Mouse (Mus musculus) embryonic stem cell, embryonic (primary cell): ENCODE data around the gene Lefty1.

Experiments used
- CTCF ChIA-PET, 4 experiments: fragments of 300-600 bp in 2 of 4; fragments of 350-600 bp in 2 of 4; sonication (Branson Sonifier 250); formaldehyde crosslinking; loops; one replicate each; lab custom pipeline; 2022; ENCODE audit warnings: inconsistent platforms in 2 of 4; lab: Charles Lee
- POLR2A ChIA-PET, 4 experiments: fragments of 300-600 bp in 2 of 4; fragments of 350-600 bp in 2 of 4; sonication (Branson Sonifier 250); formaldehyde crosslinking; loops; one replicate each; lab custom pipeline; 2022; ENCODE audit warnings: antibody characterized with exemption in 4 of 4, inconsistent platforms in 1 of 4; lab: Charles Lee

Lefty1 gene

DNA sequence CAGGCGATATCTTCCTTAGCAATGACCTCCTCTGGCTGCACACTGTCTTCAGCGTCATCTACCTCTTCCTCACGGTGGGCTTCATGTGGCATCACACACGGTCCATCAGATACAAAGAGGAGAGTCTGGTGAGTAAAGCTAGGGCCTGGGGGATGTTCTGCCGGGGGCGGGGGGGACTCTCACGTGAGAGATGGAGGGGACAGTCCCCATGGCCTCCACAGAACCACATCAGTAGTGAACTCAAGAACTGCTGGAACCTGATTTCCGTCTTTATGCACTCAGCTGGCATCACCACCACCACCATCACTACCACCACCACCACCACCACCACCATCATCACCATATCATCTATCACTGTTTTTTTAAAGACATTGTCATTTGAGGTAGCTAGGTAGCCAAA is 21.6 kb downstream of the Lefty1 start:
- CTCF ChIA-PET = interaction anchor here in 2 of 4 experiments (0.6 to 1.4 kb wide), 6 partner anchors 19 to 269 kb away, joined by 3 to 8 read pairs (median 3); no protein-coding TSS in a partner anchor
- POLR2A ChIA-PET = interaction anchor here in 3 of 4 experiments (0.6 to 2.9 kb wide), 22 partner anchors 10 to 1343 kb away, joined by 3 to 12 read pairs (median 4); partner anchors contain the start of genes Tmem63a (in 3 of the 3), Lefty1 (in 1 of the 3) and Pycr2 (in 1 of the 3)

DNA sequence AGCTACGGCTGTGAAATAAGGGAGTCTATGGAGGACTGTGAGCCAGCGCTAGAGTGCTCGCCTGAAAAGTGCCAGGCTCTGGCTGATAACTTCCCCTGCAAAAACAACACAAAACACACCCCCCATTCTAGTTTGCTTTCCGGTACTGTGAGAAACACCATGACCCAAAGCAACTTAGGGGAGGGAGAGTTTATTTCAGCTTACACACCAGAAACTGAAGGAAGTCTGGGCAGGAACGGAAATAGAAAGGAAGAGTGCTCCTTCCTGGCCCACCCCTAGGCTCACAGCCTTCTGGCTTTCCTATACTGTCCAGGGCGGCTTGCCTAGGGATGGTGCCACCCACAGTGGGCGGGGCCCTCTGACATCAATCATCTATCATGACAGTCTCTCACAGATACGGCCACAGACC is 22.2 kb downstream of the Lefty1 start:
- ChIA-PET POLR2A (interaction anchor here in 3 of 4 experiments (0.6 to 2.9 kb wide), 17 partner anchors 9 to 228 kb away, joined by 3 to 12 read pairs (median 4); partner anchors contain the start of genes Tmem63a (in 2 of the 3), Lefty1 (in 1 of the 3) and Pycr2 (in 1 of the 3)), CTCF (interaction anchor here in 2 of 4 experiments (0.6 to 1.4 kb wide), 5 partner anchors 18 to 464 kb away, joined by 3 to 8 read pairs (median 3); no protein-coding TSS in a partner anchor)

DNA sequence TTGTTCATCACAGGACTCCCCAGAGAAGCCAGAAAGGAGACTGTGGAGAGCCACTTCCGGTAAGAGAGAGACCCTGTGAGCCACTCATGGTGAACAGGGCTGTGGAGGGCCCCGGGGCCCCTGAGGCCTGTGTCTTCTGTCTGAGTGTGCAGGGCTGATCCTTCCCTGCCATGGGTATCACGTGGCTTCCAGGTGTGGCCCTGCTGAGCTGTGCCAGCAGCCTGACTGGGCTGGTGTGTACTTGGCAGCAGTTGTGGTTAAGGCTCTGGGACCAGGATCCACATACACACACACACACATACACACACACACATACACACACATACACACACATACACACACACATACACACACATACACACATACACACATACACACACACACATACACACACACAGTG is 23.2 kb downstream of the Lefty1 start:
- POLR2A ChIA-PET = interaction anchor here in 3 of 4 experiments (0.6 to 3.2 kb wide), 21 partner anchors 8 to 148 kb away, joined by 3 to 14 read pairs (median 5); partner anchors contain the start of genes Lefty1 (in 1 of the 3), Pycr2 (in 1 of the 3), Sde2 (in 1 of the 3) and Tmem63a (in 1 of the 3)
- CTCF ChIA-PET = interaction anchor here in 2 of 4 experiments (1.1 to 1.7 kb wide), 3 partner anchors 16 to 57 kb away, joined by 4 to 12 read pairs (median 8); no protein-coding TSS in a partner anchor

DNA sequence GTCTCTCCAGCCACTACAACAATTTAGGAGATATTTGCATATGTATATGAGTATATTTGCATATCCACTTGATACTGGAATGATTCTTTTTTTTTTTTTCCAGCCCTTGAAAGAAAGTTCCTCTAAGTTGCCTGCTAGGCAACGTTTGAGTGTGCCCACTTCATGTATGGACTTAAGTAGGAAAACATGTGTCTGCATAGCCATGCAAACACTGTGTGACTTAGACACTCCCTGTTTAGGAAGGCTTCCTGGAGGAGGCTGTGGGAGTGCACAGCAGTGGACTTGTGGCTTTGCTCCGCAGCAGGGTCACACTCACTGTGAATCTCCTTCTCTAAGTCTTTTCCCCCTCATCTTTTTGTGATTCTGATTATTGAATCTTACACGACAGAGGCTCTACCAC is 24.0 kb downstream of the Lefty1 start:
- POLR2A ChIA-PET = interaction anchor here (0.6 to 3.2 kb wide), 34 partner anchors 8 to 149 kb away, joined by 3 to 14 read pairs (median 4); partner anchors contain the start of genes Pycr2 (in 2 of the 4), Sde2 (in 2 of the 4), Lefty1 (in 1 of the 4) and Lefty2 (in 1 of the 4)
- CTCF ChIA-PET = interaction anchor here in 2 of 4 experiments (1.1 to 1.7 kb wide), 5 partner anchors 15 to 57 kb away, joined by 3 to 12 read pairs (median 6); no protein-coding TSS in a partner anchor

DNA sequence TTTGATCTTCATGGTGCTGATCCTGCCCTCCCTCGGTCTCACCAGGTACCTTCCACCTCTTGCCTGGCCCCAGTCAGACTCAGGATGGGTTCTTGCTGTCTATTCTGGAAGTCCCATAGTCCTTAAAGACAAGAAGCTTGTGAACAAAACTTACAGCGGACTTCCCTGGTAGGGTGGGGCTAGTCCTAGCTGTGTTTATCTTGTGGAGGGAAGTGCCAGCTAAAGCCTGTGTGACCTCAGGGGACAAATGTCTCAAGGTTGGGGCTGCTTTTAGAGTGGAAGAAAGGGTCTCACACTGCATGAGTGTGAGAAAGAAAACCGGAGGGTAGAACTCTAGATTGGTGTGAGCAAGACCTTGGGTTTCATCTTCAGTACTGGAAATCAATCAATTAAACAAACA is 31.0 kb downstream of the Lefty1 start:
- ChIA-PET CTCF (interaction anchor here (0.5 to 2.3 kb wide), 11 partner anchors 9 to 465 kb away, joined by 3 to 9 read pairs (median 4); no protein-coding TSS in a partner anchor), POLR2A (interaction anchor here in 3 of 4 experiments (0.7 to 9.5 kb wide), 29 partner anchors 8 to 152 kb away, joined by 3 to 49 read pairs (median 6); partner anchors contain the start of genes Tmem63a (in 2 of the 3), H3f3a (in 1 of the 3), Lefty1 (in 1 of the 3) and Pycr2 (in 1 of the 3))

DNA sequence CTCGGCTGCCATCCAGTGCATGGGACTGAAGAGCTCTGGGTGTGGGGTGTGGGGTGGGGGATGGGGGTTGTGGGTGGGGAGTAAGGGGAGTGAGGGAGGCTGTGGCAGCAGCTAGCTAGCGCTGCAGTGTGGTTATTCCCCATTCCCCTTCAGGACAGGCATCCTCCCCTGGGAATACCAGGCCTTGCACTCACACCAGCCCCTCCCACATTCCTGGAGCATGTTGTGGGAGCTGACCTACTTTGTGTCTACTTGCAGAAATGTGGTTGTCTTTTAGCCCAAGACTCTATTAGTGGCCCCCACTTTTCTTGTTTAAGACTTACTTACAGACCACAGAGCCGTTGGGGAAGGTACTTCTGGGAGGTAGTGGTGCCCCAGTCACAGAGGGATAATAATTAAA is 31.7 kb downstream of the Lefty1 start:
- ChIA-PET POLR2A (interaction anchor here in 2 of 4 experiments (0.7 to 9.5 kb wide), 30 partner anchors 8 to 117 kb away, joined by 3 to 49 read pairs (median 6); partner anchors contain the start of genes Sde2 (in 2 of the 2), Tmem63a (in 2 of the 2), Lefty1 (in 1 of the 2) and Pycr2 (in 1 of the 2)), CTCF (interaction anchor here (0.5 to 1.6 kb wide), 9 partner anchors 8 to 464 kb away, joined by 3 to 9 read pairs (median 4); no protein-coding TSS in a partner anchor)

DNA sequence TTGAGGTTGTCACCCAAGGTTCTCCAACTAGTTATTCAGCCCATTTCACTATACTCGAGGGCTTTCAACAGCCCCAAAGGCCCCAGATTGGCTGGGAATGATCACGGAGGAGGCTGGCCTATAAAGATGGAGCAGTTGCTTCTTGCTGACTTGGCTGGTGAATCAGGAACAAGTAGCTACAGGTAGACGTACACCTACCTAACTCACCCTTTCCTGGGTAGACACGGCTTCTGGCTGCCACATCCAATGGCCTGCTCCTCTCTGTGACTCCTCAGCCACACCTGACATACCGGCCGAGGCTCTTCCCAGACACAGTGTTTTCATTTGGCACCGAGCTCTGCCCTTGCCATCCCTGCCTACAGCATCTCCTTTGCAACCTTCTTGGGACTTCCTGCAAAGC is 32.4 kb downstream of the Lefty1 start:
- ChIA-PET POLR2A (interaction anchor here (0.5 to 9.5 kb wide), 29 partner anchors 9 to 144 kb away, joined by 3 to 49 read pairs (median 6); partner anchors contain the start of genes Sde2 (in 2 of the 4), Lefty1 (in 1 of the 4), Pycr2 (in 1 of the 4) and Tmem63a (in 1 of the 4)), CTCF (interaction anchor here in 1 of 4 experiments (0.6 to 1.6 kb wide), 3 partner anchors 14 to 59 kb away, joined by 3 to 6 read pairs (median 5); no protein-coding TSS in a partner anchor)

DNA sequence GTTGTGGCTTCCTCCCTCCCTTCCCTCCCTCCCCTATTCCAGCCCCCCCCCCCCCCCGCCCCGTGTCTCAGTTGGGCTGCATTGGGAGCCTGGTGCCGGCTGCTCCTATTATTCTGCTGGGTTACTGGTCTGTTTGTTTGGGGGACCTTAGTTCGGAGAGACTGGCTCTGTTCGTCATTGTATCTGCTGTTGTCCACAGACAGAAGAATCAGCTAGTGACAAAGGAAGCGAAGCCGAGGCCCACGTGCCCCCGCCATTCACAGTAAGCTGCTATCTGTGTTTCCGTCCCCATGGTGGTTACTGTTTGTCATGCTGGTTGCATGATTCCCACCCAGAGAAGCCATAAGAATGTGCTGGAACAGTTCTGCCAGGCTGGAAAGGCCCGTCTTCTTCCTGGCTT is 38.1 kb downstream of the Lefty1 start:
- CTCF ChIA-PET = interaction anchor here (0.7 to 4.9 kb wide), 13 partner anchors 8 to 109 kb away, joined by 3 to 29 read pairs (median 6); partner anchors contain the start of gene Pycr2 (in 2 of the 4)
- POLR2A ChIA-PET = interaction anchor here (0.6 to 4.1 kb wide), 26 partner anchors 8 to 98 kb away, joined by 3 to 25 read pairs (median 4); partner anchors contain the start of genes Lefty1 (in 1 of the 4), Lefty2 (in 1 of the 4) and Tmem63a (in 1 of the 4)

DNA sequence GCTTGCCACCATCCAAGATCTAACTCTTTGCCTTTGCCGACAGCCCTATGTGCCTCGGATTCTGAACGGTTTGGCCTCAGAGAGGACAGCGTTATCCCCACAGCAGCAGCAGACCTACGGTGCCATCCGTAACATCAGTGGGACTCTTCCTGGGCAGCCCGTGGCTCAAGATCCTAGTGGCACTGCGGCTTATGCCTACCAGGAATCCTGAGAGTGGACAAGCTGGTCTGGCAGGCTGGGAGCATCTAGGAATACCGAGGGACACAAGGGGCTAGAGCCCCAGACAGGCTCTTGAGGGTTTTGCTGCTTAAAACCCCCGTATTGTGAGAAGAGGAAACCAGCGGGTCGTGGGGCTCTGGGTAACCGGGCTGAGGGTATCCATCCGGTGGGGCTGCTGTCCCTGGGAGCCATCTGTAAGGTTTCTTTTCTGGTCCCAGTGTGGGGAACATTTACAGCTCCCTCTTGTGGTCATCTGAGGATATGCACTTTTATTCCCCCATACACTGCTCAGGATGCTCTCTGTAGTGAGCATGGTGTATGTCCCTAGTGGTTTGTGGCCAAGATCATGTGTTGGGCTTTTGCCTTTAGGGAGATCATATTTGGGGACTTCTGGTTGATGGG is 39.4 kb downstream of the Lefty1 start:
- POLR2A ChIA-PET = interaction anchor here in 3 of 4 experiments (0.6 to 4.1 kb wide), 34 partner anchors 9 to 199 kb away, joined by 3 to 25 read pairs (median 4); partner anchors contain the start of genes Pycr2 (in 2 of the 3), Tmem63a (in 2 of the 3) and Lefty1 (in 1 of the 3)
- CTCF ChIA-PET = interaction anchor here (0.5 to 4.9 kb wide), 79 partner anchors 8 to 260 kb away, joined by 3 to 29 read pairs (median 4); partner anchors contain the start of genes Pycr2 (in 3 of the 4) and Tmem63a (in 1 of the 4)

DNA sequence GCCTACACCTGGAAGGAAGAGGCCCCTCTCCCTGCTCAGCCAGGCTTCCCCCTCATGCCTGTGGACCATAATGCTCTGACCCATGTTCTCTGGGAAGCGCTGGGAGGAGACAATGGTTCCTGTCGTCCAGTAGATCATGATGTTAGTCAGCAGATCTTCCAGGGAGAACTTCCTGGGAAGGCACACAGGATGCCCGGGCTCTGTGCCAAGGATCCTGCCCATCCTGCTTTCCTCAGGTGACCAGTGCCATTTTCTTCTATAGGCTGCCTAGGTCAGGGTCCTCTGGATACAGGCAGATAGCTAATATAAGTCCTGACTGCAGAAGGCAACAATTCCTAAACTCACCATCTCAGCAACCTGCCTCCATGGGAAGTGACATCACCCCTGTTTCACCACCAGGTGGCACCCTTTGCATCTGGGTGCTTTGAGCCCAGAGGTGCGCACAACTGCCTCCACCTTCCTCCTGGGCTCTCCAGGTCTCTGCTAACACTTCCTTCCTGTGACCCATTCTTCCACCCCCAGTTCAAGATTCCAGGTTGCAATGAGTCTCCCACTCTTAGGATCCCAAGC is 41.4 kb downstream of the Lefty1 start:
- ChIA-PET POLR2A (interaction anchor here in 3 of 4 experiments (0.5 to 3.6 kb wide), 9 partner anchors 22 to 272 kb away, joined by 3 to 14 read pairs (median 4); partner anchors contain the start of genes Lefty1 (in 1 of the 3) and Tmem63a (in 1 of the 3)), CTCF (interaction anchor here in 3 of 4 experiments (0.6 to 4.9 kb wide), 11 partner anchors 20 to 488 kb away, joined by 3 to 29 read pairs (median 4); no protein-coding TSS in a partner anchor)

DNA sequence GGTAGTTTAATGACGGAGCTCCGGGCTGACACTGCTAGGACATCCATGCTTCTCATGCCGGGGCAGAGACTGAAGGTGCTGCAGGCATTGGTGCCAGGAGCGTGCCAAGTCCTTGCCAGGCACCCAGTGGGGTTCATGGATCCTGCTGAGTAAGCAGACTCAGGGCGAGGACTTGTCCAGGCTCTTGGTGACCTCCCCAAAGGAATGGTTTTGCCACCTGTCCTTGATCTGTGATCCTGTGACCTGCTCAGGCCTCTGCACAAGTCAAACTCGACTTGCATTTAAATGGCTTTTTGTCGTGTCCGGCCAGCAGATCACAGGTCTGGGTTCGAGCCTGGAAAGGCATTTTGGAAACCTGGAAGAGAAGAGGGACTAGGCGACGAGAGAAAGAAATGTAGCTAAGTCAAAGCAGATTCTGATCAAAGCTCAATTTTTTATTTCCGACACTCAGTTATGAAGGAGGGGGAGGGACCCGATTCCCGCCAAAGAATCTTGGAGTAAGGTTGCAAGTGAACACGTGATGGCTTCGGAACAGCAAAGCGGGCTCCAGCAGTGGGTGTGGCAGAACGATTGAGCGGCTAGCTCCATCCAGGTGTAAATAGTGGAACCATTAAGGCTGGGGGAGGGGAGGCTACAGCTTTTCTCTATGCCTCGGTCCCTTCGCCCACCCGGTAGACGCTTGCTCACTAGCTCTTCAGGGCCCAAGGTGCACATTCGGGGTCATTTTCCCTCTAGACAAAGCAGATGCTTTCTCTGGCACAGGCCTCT is 44.8 kb downstream of the Lefty1 start:
- CTCF ChIA-PET = interaction anchor here (0.6 to 2.7 kb wide), 26 partner anchors 8 to 184 kb away, joined by 3 to 11 read pairs (median 3); no protein-coding TSS in a partner anchor
- POLR2A ChIA-PET = interaction anchor here (0.6 to 6.1 kb wide), 60 partner anchors 8 to 863 kb away, joined by 3 to 54 read pairs (median 4); partner anchors contain the start of genes Sde2 (in 3 of the 4), Lefty1 (in 2 of the 4), Pycr2 (in 2 of the 4) and Tmem63a (in 2 of the 4)

DNA sequence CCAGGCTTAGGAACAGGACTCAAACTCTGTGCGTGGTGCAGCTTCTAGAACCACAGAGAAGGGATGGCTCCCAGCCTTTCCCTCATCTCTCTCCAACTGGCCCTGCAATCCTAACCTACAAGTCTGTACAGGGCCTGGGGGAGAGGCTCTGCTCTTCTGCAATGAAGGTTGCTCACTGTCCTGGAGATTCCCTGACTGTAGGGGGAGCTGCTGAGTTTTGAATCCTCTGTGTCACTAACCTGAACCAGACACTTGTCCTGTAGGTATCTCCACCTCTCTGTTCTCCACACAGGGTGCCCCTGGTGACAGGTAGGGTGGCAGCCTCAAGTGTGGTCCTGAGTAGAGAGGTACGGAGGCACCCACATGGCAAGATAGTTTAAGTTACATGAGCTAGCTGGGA is 45.6 kb downstream of the Lefty1 start:
- ChIA-PET POLR2A (interaction anchor here in 3 of 4 experiments (0.5 to 6.1 kb wide), 58 partner anchors 11 to 1118 kb away, joined by 3 to 54 read pairs (median 5); partner anchors contain the start of genes Sde2 (in 3 of the 3), Lefty1 (in 2 of the 3), Pycr2 (in 2 of the 3) and Cnih4 (in 1 of the 3)), CTCF (interaction anchor here (0.6 to 2.7 kb wide), 20 partner anchors 10 to 187 kb away, joined by 3 to 11 read pairs (median 3); no protein-coding TSS in a partner anchor)

DNA sequence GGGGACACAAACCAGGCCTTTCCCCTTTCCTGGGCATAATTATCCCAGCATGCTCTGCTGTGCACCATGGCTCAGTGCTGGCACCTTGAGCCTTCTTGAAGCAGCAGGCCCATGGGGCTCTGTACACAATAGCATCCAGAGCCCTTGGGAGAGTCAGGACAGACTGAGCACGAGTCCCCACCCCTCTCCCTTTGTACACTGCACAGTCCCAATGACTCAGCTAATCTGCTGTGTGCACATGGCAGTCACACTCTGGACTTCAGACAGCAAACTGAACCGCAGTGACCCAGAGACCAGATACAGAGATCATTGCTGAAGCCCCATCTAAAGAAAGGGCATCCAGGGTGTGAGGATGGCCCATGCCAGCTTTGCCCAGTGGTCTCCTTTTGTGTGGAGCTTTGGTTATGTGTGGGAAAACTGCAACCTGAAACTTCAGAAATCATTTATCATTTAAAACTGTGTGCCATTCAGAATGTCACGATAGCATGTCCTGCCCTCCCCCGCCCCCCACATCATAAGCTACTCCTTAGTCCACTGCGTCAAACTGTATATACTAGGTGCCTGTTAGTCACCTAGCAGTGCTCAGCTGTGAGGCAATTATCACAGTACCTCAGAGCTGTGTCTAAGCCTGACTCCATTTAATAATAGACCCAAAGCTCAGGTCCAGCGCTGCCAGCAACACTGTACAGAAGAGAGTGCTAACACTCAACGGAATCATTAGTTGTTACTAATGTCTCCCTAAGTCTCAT is 46.6 kb downstream of the Lefty1 start:
- ChIA-PET POLR2A (interaction anchor here (0.5 to 6.1 kb wide), 44 partner anchors 10 to 1574 kb away, joined by 3 to 54 read pairs (median 4); partner anchors contain the start of genes Sde2 (in 2 of the 4), Lefty1 (in 1 of the 4), Lefty2 (in 1 of the 4) and Pycr2 (in 1 of the 4)), CTCF (interaction anchor here (0.6 to 2.5 kb wide), 14 partner anchors 14 to 1130 kb away, joined by 3 to 9 read pairs (median 4); partner anchors contain the start of genes Cnih4 (in 1 of the 4) and Nvl (in 1 of the 4))

DNA sequence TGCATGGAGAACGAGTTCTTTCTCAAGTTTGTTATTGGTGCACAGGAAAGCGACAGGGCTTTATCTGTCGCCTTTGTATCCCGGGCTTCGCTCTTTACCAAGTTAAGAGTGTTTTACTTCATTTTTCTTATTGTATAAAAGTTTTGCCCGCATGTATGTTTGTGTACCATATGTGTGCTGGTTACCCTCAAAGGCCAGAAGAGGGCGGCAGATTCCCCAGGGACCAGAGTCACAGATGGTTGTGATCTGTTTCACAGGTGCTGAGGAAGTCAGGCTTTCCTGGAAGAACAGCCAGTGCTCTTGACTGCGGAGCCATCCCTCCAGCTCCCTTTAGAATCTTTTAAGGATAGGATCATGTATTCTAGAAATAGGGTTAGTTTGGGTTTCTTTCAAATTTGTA is 51.9 kb downstream of the Lefty1 start:
- POLR2A ChIA-PET = interaction anchor here in 2 of 4 experiments (0.9 to 1.4 kb wide), 3 partner anchors 9 to 111 kb away, joined by 3 read pairs; no protein-coding TSS in a partner anchor
- CTCF ChIA-PET = interaction anchor here in 2 of 4 experiments (0.9 to 2.0 kb wide), 4 partner anchors 9 to 271 kb away, joined by 3 to 6 read pairs (median 3); no protein-coding TSS in a partner anchor

DNA sequence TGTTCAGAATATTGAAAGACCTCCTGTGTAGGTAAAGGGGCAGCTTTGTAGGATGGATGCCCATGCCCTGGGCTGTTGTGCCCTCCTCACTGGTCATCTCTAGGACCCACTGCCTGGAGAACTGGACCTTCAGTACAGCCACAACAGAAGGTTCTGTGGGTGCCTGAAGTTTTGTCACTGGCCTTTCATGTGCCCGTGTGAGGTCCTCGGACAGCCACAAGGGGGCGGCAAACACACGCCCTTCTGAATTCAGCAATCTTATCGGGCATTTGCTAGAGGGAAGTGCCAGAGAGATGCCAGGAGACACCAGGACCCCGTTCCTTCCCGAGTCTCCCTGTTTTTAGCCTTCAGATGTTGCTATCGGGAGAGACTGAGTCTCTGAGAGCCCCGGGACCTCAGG is 52.9 kb downstream of the Lefty1 start:
- CTCF ChIA-PET = interaction anchor here (0.6 to 6.3 kb wide), 16 partner anchors 9 to 270 kb away, joined by 3 to 44 read pairs (median 4); no protein-coding TSS in a partner anchor
- POLR2A ChIA-PET = interaction anchor here in 2 of 4 experiments (0.8 to 1.4 kb wide), 4 partner anchors 8 to 84 kb away, joined by 3 read pairs; partner anchors contain the start of gene Pycr2 (in 1 of the 2)
